Mouse (Mus musculus): ENCODE results near the gene Efna3. TPM values are rescaled to one million over a fixed set of nuclear protein-coding genes. Genes with fewer than 3 reads are reported as not detected.

Gene Efna3
- polyA plus RNA-seq, 1 experiment from 2014 or later, result 30.1 TPM

- Histone ChIP-seq H3K4me1 (ENCODE audit: control insufficient read depth, insufficient read depth, low read length) (no peaks in the 10 kb centered on the region), H3K9me3 (replicated peaks; ENCODE audit: control insufficient read depth, low read length) (no peaks in the 10 kb centered on the region), H3K36me3 (ENCODE audit: control insufficient read depth, insufficient read depth, low read length) (no peaks in the 10 kb centered on the region), H3K27me3 (replicated peaks; ENCODE audit: control insufficient read depth, insufficient read depth, low read length) (no peaks in the 10 kb centered on the region), H3K4me3 (ENCODE audit: low read depth, low read length) (no peak overlapping the region), H3K27ac (ENCODE audit: low read depth, low read length) (no peak overlapping the region), H3K9ac (ENCODE audit: low read length) (no peak overlapping the region), H3K4me2 (ENCODE audit: low read length) (no peak overlapping the region)
- no peak for DNase-seq (ENCODE audit: low spot score)
- no peak for ATAC-seq
- 57% methylated on average over 5 of the region's 5 CpGs for WGBS
Observed at GRCm38 (mm10) chr3:89287286-89287685, 35.5 kb downstream of the Efna3 start.

GRCm38 (mm10) chr3:89285526-89285925 is 37.2 kb downstream of the Efna3 start:
- Histone ChIP-seq H3K36me3 (ENCODE audit: control insufficient read depth, insufficient read depth, low read length) (no peaks in the 10 kb centered on the region), H3K27me3 (replicated peaks; ENCODE audit: control insufficient read depth, insufficient read depth, low read length) (0 out of 2 replicates have a peak, but pooled peaks cover 4% of the 10 kb centered on the region), H3K9me3 (replicated peaks; ENCODE audit: control insufficient read depth, low read length) (no peaks in the 10 kb centered on the region), H3K27ac (ENCODE audit: low read depth, low read length) (no peak overlapping the region), H3K4me3 (ENCODE audit: low read depth, low read length) (no peak overlapping the region), H3K9ac (ENCODE audit: low read length) (no peak overlapping the region), H3K4me2 (ENCODE audit: low read length) (no peak overlapping the region), H3K4me1 (ENCODE audit: control insufficient read depth, insufficient read depth, low read length) (peaks cover 7% of the 10 kb centered on the region)
- ATAC-seq (no peak), DNase-seq (ENCODE audit: low spot score) (no peak)
- WGBS, result 49% methylated on average over 2 of the region's 2 CpGs

GRCm38 (mm10) chr3:89284261-89284660 is 38.5 kb downstream of the Efna3 start:
- Histone ChIP-seq H3K9me3 (replicated peaks; ENCODE audit: control insufficient read depth, low read length) (no peaks in the 10 kb centered on the region), H3K9ac (ENCODE audit: low read length) (no peak overlapping the region), H3K27ac (ENCODE audit: low read depth, low read length) (no peak overlapping the region), H3K27me3 (replicated peaks; ENCODE audit: control insufficient read depth, insufficient read depth, low read length) (0 out of 2 replicates have a peak, but pooled peaks cover 8% of the 10 kb centered on the region), H3K4me1 (ENCODE audit: control insufficient read depth, insufficient read depth, low read length) (peaks cover 15% of the 10 kb centered on the region), H3K4me2 (ENCODE audit: low read length) (no peak overlapping the region), H3K36me3 (ENCODE audit: control insufficient read depth, insufficient read depth, low read length) (no peaks in the 10 kb centered on the region), H3K4me3 (ENCODE audit: low read depth, low read length) (no peak overlapping the region)
- DNase-seq (ENCODE audit: low spot score) (no peak), ATAC-seq (no peak)
- WGBS, result 87% methylated on average over 3 of the region's 3 CpGs

- Histone ChIP-seq H3K4me1 (ENCODE audit: control insufficient read depth, insufficient read depth, low read length) (peaks cover 15% of the 10 kb centered on the region), H3K4me3 (ENCODE audit: low read depth, low read length) (no peak overlapping the region), H3K27me3 (replicated peaks; ENCODE audit: control insufficient read depth, insufficient read depth, low read length) (0 out of 2 replicates have a peak, but pooled peaks cover 9% of the 10 kb centered on the region), H3K9me3 (replicated peaks; ENCODE audit: control insufficient read depth, low read length) (no peaks in the 10 kb centered on the region), H3K27ac (ENCODE audit: low read depth, low read length) (no peak overlapping the region), H3K36me3 (ENCODE audit: control insufficient read depth, insufficient read depth, low read length) (no peaks in the 10 kb centered on the region), H3K4me2 (ENCODE audit: low read length) (no peak overlapping the region), H3K9ac (ENCODE audit: low read length) (peak overlapping the region; percentile 29; the same call in 1 of the 2 replicates)
- WGBS, result 23% methylated on average over 4 of the region's 4 CpGs
- no peak for ATAC-seq
- DNase-seq (ENCODE audit: low spot score), result no peak
Observed at GRCm38 (mm10) chr3:89282291-89282643, 40.5 kb downstream of the Efna3 start.

GRCm38 (mm10) chr3:89281579-89282290 is 41.0 kb downstream of the Efna3 start:
- Histone ChIP-seq H3K27ac (ENCODE audit: low read depth, low read length) (no peak overlapping the region), H3K27me3 (replicated peaks; ENCODE audit: control insufficient read depth, insufficient read depth, low read length) (0 out of 2 replicates have a peak, but pooled peaks cover 13% of the 10 kb centered on the region), H3K4me1 (ENCODE audit: control insufficient read depth, insufficient read depth, low read length) (peaks cover 15% of the 10 kb centered on the region), H3K9me3 (replicated peaks; ENCODE audit: control insufficient read depth, low read length) (no peaks in the 10 kb centered on the region), H3K4me2 (ENCODE audit: low read length) (peak overlapping the region; percentile 88), H3K36me3 (ENCODE audit: control insufficient read depth, insufficient read depth, low read length) (no peaks in the 10 kb centered on the region), H3K9ac (ENCODE audit: low read length) (0 out of 2 replicates have a peak overlapping the region, but pooled peaks have one; percentile 29), H3K4me3 (ENCODE audit: low read depth, low read length) (peak overlapping the region; percentile 41)
- ATAC-seq, result 0 out of 2 replicates have a peak, but pooled peaks have one; percentile 25
- DNase-seq (ENCODE audit: low spot score), result peak; percentile 93
- 11% methylated on average over 20 of the region's 20 CpGs for WGBS

GRCm38 (mm10) chr3:89280606-89281511 is 41.9 kb downstream of the Efna3 start, which contains the start of gene Efna1:
Gene Efna1, minus strand, starts transcription at chr3:89281142.
- peaks cover 15% of the 10 kb centered on the region for H3K4me1 ChIP-seq (ENCODE audit: control insufficient read depth, insufficient read depth, low read length)
- H3K27ac ChIP-seq (ENCODE audit: low read depth, low read length), result peak within 1 kb of the TSS; percentile 65
- under 1% methylated on average over 52 of the region's 52 CpGs for WGBS

GRCm38 (mm10) chr3:89280050-89280605 is 42.6 kb downstream of the Efna3 start:
- Histone ChIP-seq H3K9me3 (replicated peaks; ENCODE audit: control insufficient read depth, low read length) (no peaks in the 10 kb centered on the region), H3K27me3 (replicated peaks; ENCODE audit: control insufficient read depth, insufficient read depth, low read length) (0 out of 2 replicates have a peak, but pooled peaks cover 13% of the 10 kb centered on the region), H3K9ac (ENCODE audit: low read length) (peak overlapping the region; percentile 60), H3K27ac (ENCODE audit: low read depth, low read length) (peak overlapping the region; percentile 23; the same call in 1 of the 2 replicates), H3K4me3 (ENCODE audit: low read depth, low read length) (peak overlapping the region; percentile 41), H3K4me1 (ENCODE audit: control insufficient read depth, insufficient read depth, low read length) (peaks cover 15% of the 10 kb centered on the region), H3K36me3 (ENCODE audit: control insufficient read depth, insufficient read depth, low read length) (no peaks in the 10 kb centered on the region), H3K4me2 (ENCODE audit: low read length) (peak overlapping the region; percentile 88)
- ATAC-seq (peak; percentile 30), DNase-seq (ENCODE audit: low spot score) (peak; percentile 48)
- WGBS, result under 1% methylated on average over 28 of the region's 29 CpGs

More at GRCm38 (mm10) chr3:89280606-89281511, 41.9 kb downstream of the Efna3 start, which contains the start of gene Efna1:
- H3K4me3 ChIP-seq (ENCODE audit: low read depth, low read length), result peak within 1 kb of the TSS; percentile 41
- 0 out of 2 replicates have a peak, but pooled peaks cover 13% of the 10 kb centered on the region for H3K27me3 ChIP-seq (replicated peaks; ENCODE audit: control insufficient read depth, insufficient read depth, low read length)
- H3K4me2 ChIP-seq (ENCODE audit: low read length), result peak within 1 kb of the TSS; percentile 88
- DNase-seq (ENCODE audit: low spot score) (peak; percentile 61), ATAC-seq (peak; percentile 30; the same call in 1 of the 2 replicates)
- no peaks in the 10 kb centered on the region for H3K9me3 ChIP-seq (replicated peaks; ENCODE audit: control insufficient read depth, low read length)
- peak within 1 kb of the TSS; percentile 60 for H3K9ac ChIP-seq (ENCODE audit: low read length)
- H3K36me3 ChIP-seq (ENCODE audit: control insufficient read depth, insufficient read depth, low read length), result no peaks in the 10 kb centered on the region

- Histone ChIP-seq H3K9ac (ENCODE audit: low read length) (peak overlapping the region; percentile 60), H3K4me3 (ENCODE audit: low read depth, low read length) (peak overlapping the region; percentile 41), H3K36me3 (ENCODE audit: control insufficient read depth, insufficient read depth, low read length) (no peaks in the 10 kb centered on the region), H3K9me3 (replicated peaks; ENCODE audit: control insufficient read depth, low read length) (no peaks in the 10 kb centered on the region), H3K27me3 (replicated peaks; ENCODE audit: control insufficient read depth, insufficient read depth, low read length) (0 out of 2 replicates have a peak, but pooled peaks cover 13% of the 10 kb centered on the region), H3K4me1 (ENCODE audit: control insufficient read depth, insufficient read depth, low read length) (peaks cover 15% of the 10 kb centered on the region), H3K27ac (ENCODE audit: low read depth, low read length) (peak overlapping the region; percentile 23; the same call in 1 of the 2 replicates), H3K4me2 (ENCODE audit: low read length) (peak overlapping the region; percentile 88)
- WGBS, result 2% methylated on average over 35 of the region's 35 CpGs
- ATAC-seq (peak; percentile 80), DNase-seq (ENCODE audit: low spot score) (peak; percentile 80)
Observed at GRCm38 (mm10) chr3:89279153-89279890, 43.4 kb downstream of the Efna3 start.
